Mouse (Mus musculus) neural tube, embryonic 11.5 days (tissue): ENCODE data around the gene Ugt1a9. TPM values are rescaled to one million over a fixed set of nuclear protein-coding genes. Genes with fewer than 3 reads are reported as not detected.

ENCODE experiments used
- ATAC-seq: fragments of 200-750 bp; cut with Nextera tagmentation; 2 replicates; pipeline ENCODE4 v1.8.0; 2017; ENCODE audit warnings: moderate number of reproducible peaks, mild to moderate bottlenecking, moderate TSS enrichment, moderate library complexity; ENCODE audit not compliant: insufficient read depth, low FRiP score, low TSS enrichment
- DNase-seq: peaks from one replicate; pipeline ENCODE4 v3.0.0-alpha.2; 2015; ENCODE audit warnings: low spot score
- H3K27ac ChIP-seq: fragments of 300-500 bp; sonication (generic); 2 replicates; pipeline ENCODE4 v1.5.1; 2014; ENCODE audit warnings: low read depth, mild to moderate bottlenecking, low read length
- H3K27me3 ChIP-seq: fragments of 300-500 bp; sonication (generic); 2 replicates; pipeline ENCODE4 v1.6.1; 2014; ENCODE audit warnings: mild to moderate bottlenecking, low read length, mixed read lengths; ENCODE audit not compliant: control insufficient read depth, insufficient read depth
- H3K36me3 ChIP-seq: fragments of 300-500 bp; sonication (generic); 2 replicates; pipeline ENCODE4 v1.6.1; 2014; ENCODE audit warnings: mild to moderate bottlenecking, low read length, moderate library complexity, mixed read lengths; ENCODE audit not compliant: control insufficient read depth, insufficient read depth
- H3K4me1 ChIP-seq: fragments of 300-500 bp; sonication (generic); 2 replicates; pipeline ENCODE4 v1.6.1; 2014; ENCODE audit warnings: low read length, mixed read lengths; ENCODE audit not compliant: control insufficient read depth, insufficient read depth
- H3K4me2 ChIP-seq: fragments of 300-500 bp; sonication (generic); 2 replicates; pipeline ENCODE4 v1.6.1; 2014; ENCODE audit warnings: low read depth, mild to moderate bottlenecking, moderate library complexity
- H3K4me3 ChIP-seq: fragments of 300-500 bp; sonication (generic); 2 replicates; pipeline ENCODE4 v1.5.1; 2014; ENCODE audit warnings: low read depth, low read length
- H3K9ac ChIP-seq: fragments of 300-500 bp; sonication (generic); 2 replicates; pipeline ENCODE4 v1.6.1; 2014; ENCODE audit warnings: mild to moderate bottlenecking, low read length
- H3K9me3 ChIP-seq: fragments of 300-500 bp; sonication (generic); 2 replicates; pipeline ENCODE4 v1.6.1; 2016; ENCODE audit warnings: low read length; ENCODE audit not compliant: control insufficient read depth
- WGBS: fragments of 180-500 bp; shearing (Covaris S2); extraction: QIAGEN DNeasy Blood & Tissue Kit; methylation state at CpG from one replicate; pipeline ENCODE4 v1.1.7; 2014; 5-methylcytosine and 5-hydroxymethylcytosine counted together
- polyA plus RNA-seq: library from polyadenylated mRNA; unstranded; fragments of >200 nt; fragmentation: Nextera tagmentation; extraction: Ambion mirVana; gene quantifications from 2 replicates; pipeline ENCODE4 v1.2.1, GENCODE M21; 2014

The Ugt1a9 gene
- polyA plus RNA-seq, 1 experiment from 2014 or later: not detected

DNA sequence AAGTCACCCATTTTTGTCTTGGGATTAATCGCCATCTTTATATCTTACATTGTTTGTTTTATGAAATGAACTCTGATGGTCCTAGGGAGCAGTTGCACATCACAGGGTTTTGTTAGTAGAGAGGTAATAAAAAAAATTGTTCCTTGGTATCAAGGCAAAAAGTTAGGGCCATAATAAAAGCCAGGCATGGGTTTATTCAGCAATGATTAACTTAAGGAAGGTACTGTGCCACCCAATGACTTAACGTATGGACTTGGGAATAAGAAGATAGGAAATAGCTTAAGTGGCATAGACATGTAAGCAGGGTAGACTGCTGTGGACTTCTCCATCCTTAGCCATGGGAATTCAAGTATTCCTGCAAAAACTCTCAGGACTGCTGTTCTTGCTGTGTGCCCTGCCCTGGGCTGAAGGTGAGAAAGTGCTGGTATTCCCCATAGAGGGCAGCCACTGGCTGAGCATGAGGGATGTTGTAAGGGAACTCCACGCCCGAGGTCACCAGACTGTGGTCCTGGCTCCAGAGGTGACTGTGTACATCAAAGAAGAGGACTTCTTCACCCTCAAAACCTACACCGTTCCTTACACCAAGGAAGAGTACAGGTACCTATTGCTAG is 115.8 kb downstream of the Ugt1a9 start:
- Histone ChIP-seq H3K36me3 (no peaks in the 10 kb centered on the region), H3K4me3 (no peak overlapping the region), H3K9me3 (no peaks in the 10 kb centered on the region), H3K27me3 (no peaks in the 10 kb centered on the region), H3K27ac (no peak overlapping the region), H3K9ac (no peak overlapping the region), H3K4me2 (no peak overlapping the region), H3K4me1 (no peaks in the 10 kb centered on the region)
- DNase-seq: no peak
- WGBS: 89% methylated on average over 5 of the region's 5 CpGs
- ATAC-seq: no peak

DNA sequence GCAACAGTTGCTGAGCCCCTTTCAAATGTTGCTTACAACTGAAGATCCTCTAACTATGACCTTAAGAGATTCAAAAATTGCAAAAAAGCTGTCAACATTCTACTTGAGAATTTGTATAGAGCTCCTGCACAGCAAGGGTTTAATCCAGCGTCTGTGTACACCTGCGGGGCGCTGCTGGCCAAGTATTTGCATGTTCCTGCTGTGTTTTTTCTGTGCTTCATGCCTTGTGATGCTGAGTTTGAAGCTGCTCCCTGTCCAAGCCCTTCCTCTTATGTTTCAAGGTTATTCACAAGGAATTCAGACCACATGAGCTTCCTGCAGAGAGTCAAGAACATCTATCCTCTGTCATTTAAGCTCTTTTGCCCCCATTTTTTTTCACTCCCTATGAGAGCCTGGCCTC is 121.5 kb downstream of the Ugt1a9 start:
- WGBS: 78% methylated on average over 3 of the region's 3 CpGs

DNA sequence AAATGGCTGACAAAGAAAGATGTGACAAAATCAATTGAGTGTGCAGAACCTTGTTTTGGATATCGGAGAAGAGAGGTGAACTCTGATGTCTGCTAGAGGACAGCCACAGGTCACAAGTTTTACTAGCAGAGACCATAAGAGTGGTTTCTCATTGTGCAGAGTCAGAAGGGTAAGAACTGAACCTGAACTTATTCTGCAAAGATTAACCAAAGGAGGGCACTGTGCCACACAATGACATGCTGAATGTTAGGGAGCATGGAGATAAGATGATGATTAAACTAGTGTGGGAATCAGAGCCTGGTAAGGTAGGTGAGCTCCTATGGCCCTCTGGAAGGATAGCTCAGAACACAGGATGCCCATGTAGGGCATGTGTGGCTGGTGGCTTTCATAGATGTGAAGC is 125.1 kb downstream of the Ugt1a9 start:
- Histone ChIP-seq H3K4me3 (no peak overlapping the region), H3K9ac (no peak overlapping the region), H3K27ac (no peak overlapping the region), H3K36me3 (no peaks in the 10 kb centered on the region), H3K9me3 (no peaks in the 10 kb centered on the region), H3K4me1 (no peaks in the 10 kb centered on the region), H3K4me2 (no peak overlapping the region), H3K27me3 (no peaks in the 10 kb centered on the region)
- no peak for DNase-seq
- ATAC-seq: no peak
- WGBS: 83% methylated on average over 1 of the region's 1 CpGs

More for the DNA sequence above, 121.5 kb downstream of the Ugt1a9 start:
- Histone ChIP-seq H3K9me3 (no peaks in the 10 kb centered on the region), H3K27ac (no peak overlapping the region), H3K4me1 (no peaks in the 10 kb centered on the region), H3K27me3 (no peaks in the 10 kb centered on the region), H3K9ac (no peak overlapping the region), H3K4me3 (no peak overlapping the region), H3K4me2 (no peak overlapping the region), H3K36me3 (no peaks in the 10 kb centered on the region)
- ATAC-seq (no peak), DNase-seq (no peak)

GRCm38 (mm10) chr1:88197443-88197842 is 126.8 kb downstream of the Ugt1a9 start:
- Histone ChIP-seq H3K27ac (no peak overlapping the region), H3K36me3 (no peaks in the 10 kb centered on the region), H3K4me1 (no peaks in the 10 kb centered on the region), H3K4me3 (no peak overlapping the region), H3K9ac (no peak overlapping the region), H3K4me2 (no peak overlapping the region), H3K27me3 (no peaks in the 10 kb centered on the region), H3K9me3 (no peaks in the 10 kb centered on the region)
- DNase-seq (no peak), ATAC-seq (no peak)
- 83% methylated on average over 3 of the region's 3 CpGs for WGBS

DNA sequence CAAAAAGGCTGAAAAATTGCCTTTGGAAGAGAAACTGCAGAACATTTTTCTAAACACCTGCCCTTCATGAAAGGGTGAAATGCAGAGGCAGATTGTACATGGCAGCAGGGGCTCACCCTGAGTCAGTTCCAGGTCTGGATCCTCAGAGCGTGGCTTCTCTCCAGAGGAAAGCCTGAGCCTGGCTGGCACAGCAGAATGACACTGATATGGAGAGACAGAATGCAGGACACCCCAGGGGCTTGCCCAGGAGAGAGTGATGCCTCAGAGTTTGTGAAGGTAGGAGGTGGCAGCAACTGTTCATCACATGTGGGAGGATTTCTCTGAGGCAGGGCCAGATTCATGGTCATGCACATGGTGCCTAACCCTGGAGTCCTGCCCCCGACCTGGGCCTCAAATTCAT is 129.4 kb downstream of the Ugt1a9 start:
- H3K9ac ChIP-seq: no peak overlapping the region
- H3K4me1 ChIP-seq: no peaks in the 10 kb centered on the region
- no peak overlapping the region for H3K4me2 ChIP-seq
- ATAC-seq (no peak), DNase-seq (no peak)
- no peak overlapping the region for H3K4me3 ChIP-seq
- no peak overlapping the region for H3K27ac ChIP-seq
- H3K36me3 ChIP-seq: no peaks in the 10 kb centered on the region
- 88% methylated on average over 2 of the region's 2 CpGs for WGBS
- H3K27me3 ChIP-seq: no peaks in the 10 kb centered on the region
- no peaks in the 10 kb centered on the region for H3K9me3 ChIP-seq

DNA sequence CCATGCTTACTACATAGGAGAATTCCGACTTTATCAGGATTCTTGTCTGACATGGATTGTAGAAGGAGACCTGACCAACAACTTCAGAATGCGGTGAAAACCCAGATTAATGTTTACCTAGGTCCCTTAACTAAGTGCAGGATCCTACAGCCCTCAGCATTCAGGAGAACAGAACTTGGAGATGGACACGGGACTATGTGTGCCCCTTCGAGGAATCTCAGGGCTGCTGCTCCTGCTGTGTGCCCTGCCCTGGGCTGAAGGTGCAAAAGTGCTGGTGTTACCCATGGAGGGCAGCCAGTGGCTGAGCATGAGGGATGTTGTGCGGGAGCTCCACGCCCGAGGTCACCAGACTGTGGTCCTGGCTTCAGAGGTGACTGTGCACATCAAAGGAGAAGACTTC is 129.9 kb downstream of the Ugt1a9 start, which contains the start of gene Ugt1a2:
Gene Ugt1a2 (plus strand): TSS at position 146 of the 400 bp plus-strand sequence.
- Histone ChIP-seq H3K4me1 (no peaks in the 10 kb centered on the region), H3K9ac (no peak within 1 kb of the TSS), H3K27me3 (no peaks in the 10 kb centered on the region), H3K4me3 (no peak within 1 kb of the TSS), H3K4me2 (no peak within 1 kb of the TSS), H3K36me3 (no peaks in the 10 kb centered on the region), H3K27ac (no peak within 1 kb of the TSS), H3K9me3 (no peaks in the 10 kb centered on the region)
- no peak for DNase-seq
- no peak for ATAC-seq
- WGBS: 80% methylated on average over 7 of the region's 7 CpGs

DNA sequence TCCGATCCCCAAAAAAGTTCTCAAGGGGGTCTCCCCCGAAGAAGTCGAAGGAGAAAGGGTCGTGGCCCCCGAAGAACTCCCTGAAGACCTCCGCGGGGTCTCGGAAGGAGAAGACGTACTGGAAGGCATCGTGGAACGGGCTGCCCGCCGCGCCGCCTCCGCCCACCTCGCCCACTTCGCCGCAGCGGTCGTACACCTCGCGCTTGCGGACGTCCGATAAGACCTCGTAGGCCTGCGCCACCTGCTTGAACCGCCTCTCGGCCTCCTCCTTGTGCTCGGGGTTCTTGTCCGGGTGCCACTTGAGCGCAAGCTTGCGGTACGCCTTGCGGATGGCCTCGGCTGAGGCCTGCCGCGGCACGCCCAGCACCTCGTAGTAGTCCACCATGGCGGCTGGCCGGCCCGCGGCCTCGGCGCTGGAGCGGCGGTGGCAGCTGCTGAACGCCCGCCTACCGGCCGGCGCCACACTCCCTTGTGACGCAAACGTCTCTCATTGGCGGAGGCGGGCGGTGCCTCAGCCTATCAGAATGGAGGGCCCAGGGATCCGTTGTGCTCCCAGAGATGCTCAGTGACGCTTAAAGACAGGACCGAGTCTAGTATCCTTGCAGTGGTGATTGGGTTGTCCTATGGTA is 134.8 kb downstream of the Ugt1a9 start, which contains the start of gene Dnajb3:
Gene Dnajb3 (minus strand): TSS at position 489 of the 629 bp plus-strand sequence.
- H3K4me3 ChIP-seq: peak within 1 kb of the TSS; percentile 40
- peak within 1 kb of the TSS; percentile 73 for H3K4me2 ChIP-seq
- no peaks in the 10 kb centered on the region for H3K36me3 ChIP-seq
- no peaks in the 10 kb centered on the region for H3K9me3 ChIP-seq
- H3K4me1 ChIP-seq: no peaks in the 10 kb centered on the region; the same call in 1 of the 2 replicates
- H3K27ac ChIP-seq: 0 out of 2 replicates have a peak within 1 kb of the TSS, but pooled peaks have one; percentile 14
- ATAC-seq: peak; percentile 100
- H3K9ac ChIP-seq: peak within 1 kb of the TSS; percentile 81
- no peaks in the 10 kb centered on the region for H3K27me3 ChIP-seq
- WGBS: 6% methylated on average over 62 of the region's 62 CpGs
- peak; percentile 93 for DNase-seq

DNA sequence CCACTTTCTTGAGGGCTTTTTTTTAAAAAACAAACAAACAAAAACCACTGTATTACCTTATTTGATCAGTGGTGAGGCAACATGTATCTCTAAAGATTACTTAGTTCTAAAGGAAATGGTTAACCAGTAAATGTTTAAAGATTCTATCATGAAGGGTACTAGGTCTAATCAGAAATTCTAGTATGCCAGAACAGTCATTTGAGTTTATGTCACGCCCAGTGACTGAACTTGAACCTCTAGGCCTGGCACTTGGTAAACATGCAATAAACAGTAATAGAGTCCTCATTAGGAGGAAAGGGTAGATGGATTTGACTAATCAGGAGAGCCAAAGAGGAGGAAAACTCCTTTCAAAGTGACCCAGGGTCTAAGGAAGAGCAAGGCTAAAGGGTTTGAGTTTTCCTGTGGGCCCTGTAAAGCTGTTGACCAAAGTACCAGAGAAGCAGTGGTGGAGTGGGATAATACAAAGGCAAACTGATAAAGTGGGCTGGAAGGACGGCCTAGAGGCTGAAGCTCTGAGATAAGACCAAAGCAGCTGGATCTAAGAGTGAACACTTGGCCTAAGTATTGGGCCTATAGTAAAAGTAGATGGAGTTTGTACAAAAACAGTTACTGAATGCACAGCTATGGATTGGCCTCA is 136.4 kb downstream of the Ugt1a9 start:
- H3K36me3 ChIP-seq: no peaks in the 10 kb centered on the region
- H3K4me1 ChIP-seq: no peaks in the 10 kb centered on the region; the same call in 1 of the 2 replicates
- H3K4me3 ChIP-seq: no peak overlapping the region
- no peak overlapping the region for H3K4me2 ChIP-seq
- ATAC-seq (no peak), DNase-seq (no peak)
- 77% methylated on average over 2 of the region's 2 CpGs for WGBS
- peaks cover 8% of the 10 kb centered on the region for H3K9me3 ChIP-seq
- no peaks in the 10 kb centered on the region for H3K27me3 ChIP-seq
- no peak overlapping the region for H3K27ac ChIP-seq
- H3K9ac ChIP-seq: no peak overlapping the region
